Mouse (Mus musculus): ENCODE results near the gene Adamtsl2.

The Adamtsl2 gene

GRCm38 (mm10) chr2:27077655-27078244, 1.4 kb upstream of the Adamtsl2 start:
- no peak for DNase-seq

- no peak for DNase-seq
Observed at GRCm38 (mm10) chr2:27078312-27078711, 867 bp upstream of the Adamtsl2 start.

DNA sequence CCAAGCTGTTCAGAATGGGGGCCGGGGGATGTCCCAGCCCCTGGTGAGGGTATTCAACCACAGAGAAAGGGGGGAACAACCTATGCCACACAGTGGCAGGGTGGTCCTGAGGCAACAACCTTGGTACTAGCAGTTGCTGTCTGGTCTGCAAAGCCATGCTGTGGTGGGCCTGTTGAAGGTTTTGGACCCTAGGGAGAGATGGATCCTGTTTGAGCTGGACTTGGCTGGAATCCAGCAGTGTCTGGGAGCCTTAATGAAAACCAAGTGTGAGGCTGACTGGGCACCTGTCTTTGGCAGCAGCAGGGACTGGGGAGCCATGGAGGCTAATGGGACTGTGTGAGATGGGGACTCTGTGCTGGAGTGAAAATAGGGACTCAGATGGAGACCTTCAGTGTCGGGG, 470 bp downstream of the Adamtsl2 start:
- DNase-seq = no peak

DNA sequence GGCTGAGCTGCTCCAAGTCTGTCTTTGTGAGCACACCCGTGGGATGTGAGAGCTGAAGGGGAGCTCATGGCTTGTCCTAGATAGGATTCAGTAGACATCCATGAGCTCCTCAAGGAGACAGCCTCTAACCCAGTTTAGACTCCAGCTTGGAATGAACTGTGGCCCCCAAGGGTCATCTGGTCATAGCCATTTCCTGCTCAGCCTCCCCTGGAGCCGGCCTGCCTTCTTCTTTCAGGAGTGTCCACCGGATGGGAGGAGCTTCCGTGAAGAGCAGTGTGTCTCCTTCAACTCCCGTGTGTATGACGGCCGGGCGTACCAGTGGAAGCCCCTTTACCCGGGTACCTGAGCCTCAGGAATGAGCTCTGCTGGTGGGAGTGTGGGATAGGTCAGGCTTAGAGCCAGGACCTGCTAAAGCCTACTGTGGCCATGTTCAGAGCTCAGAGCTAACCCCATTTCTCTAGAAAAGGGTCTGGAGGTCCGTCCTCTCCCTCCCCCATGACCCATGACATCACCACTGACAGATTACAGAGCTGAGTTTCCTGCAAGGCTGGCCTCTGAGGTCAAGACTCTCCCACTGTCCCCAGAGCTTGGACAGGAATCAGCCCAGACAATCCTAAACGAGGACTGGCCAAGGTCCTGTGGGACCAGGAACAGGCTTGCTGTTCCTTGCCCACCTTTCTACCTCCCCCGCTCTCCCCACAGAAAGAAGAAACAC, 4.7 kb downstream of the Adamtsl2 start:
- DNase-seq = no peak

DNA sequence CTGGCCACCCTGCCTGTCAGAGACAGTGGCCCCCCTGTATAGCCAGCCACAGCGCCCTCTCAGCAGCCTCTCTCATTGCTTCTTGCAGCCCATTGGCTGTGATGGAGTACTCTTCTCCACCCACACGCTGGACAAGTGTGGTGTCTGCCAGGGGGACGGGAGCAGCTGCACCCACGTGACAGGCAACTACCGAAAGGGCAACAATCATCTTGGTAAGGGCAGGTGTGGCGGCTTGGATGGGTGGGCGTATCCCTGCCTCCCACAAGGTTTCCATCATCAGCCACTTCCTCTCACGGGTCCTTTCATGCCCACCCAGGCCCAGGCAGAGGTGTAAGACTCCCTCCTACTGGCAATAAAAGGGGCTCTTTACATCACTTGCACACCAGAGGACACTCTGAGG, 5.8 kb downstream of the Adamtsl2 start:
- no peak for DNase-seq

DNA sequence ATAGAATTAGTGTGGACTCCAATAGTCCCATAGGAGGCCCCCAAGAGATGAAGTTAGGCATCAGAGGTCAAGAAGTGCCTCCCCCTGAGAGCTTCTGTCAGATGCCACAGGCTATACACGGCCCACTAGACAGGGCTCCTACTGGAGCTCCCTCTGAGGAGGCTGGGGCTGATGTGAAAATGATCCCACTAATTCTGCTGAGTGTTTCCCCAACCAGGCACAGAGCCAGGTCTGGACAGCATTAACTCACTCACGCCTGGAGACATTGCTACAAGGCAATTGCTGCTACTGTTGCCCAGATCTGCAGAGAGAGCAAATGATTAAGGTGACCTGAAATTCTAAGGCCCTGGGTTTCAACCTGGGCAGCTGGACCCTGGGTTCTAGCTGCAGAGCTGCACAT, 6.6 kb downstream of the Adamtsl2 start:
- DNase-seq = no peak

GRCm38 (mm10) chr2:27086483-27087010, 7.4 kb downstream of the Adamtsl2 start:
- DNase-seq = no peak

GRCm38 (mm10) chr2:27087581-27087980, 8.4 kb downstream of the Adamtsl2 start:
- DNase-seq = no peak

GRCm38 (mm10) chr2:27088071-27088644, 9.0 kb downstream of the Adamtsl2 start:
- DNase-seq = peak; percentile 77 to 86

DNA sequence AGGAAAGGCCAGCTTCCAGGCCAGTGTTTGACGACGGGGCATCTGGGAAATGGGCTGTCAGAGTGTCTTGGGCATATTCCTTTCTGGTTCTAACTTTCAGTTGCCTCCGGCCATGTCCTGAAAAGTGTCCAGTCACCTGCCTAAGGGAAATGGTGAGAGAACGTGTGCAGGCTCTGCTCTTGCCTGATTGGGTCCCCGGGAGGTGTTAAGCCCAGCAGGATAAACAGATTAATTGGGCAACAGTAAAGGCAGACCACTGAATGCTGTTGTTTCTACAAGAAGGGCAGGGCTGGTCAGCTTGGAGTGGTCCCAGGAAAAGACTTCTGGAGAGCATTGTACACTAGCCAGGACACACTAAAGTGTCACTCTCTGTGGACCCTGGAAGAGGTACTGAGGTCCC, 9.5 kb downstream of the Adamtsl2 start:
- no peak for DNase-seq

GRCm38 (mm10) chr2:27089238-27089637, 10.1 kb downstream of the Adamtsl2 start:
- DNase-seq = peak in 1 of 2 experiments; percentile 43

DNA sequence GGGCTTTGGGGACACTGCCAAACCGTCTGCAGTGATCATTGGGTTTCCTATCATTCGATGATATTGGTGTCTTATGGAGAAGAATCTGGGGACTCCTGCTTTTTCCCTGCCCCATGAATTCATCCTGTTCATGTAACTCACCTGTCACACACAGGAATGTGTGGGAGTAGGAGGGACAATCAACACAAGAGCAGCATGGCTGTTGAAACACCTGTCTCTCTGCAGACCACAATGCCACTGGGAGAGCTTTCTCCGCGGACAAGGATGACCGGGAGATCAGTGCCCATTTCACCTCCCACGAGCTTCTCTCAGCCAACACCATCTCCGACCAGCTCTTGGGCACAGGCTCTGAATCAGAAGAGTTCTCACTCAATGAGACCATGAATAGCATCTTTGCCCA, 16.0 kb downstream of the Adamtsl2 start:
- DNase-seq = no peak

GRCm38 (mm10) chr2:27096341-27096981, 17.3 kb downstream of the Adamtsl2 start:
- peak in 1 of 2 experiments; percentile 57 for DNase-seq

DNA sequence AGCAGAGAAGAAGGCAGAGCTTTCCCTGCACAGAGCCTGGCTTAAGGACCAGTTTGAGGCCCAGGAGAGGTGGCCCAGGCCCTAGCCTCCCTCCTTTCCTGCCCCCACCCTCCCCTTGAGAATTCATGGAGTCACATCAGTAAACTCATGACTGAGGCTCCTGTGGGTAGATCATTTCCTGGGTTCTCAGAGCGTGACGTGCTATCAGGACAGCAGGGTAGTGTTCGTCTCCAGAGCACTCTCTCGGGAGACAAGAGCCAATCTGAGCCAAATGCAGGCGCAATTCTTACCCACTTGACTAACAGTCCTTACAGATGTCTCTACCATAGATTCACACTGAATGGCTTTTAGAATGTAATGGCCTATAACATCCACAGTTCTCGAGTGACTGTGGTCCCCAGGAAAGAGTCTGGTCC, 18.1 kb downstream of the Adamtsl2 start:
- no peak for DNase-seq

- peak; percentile 44 to 61 for DNase-seq
Observed at GRCm38 (mm10) chr2:27097776-27098175, 18.6 kb downstream of the Adamtsl2 start.

DNA sequence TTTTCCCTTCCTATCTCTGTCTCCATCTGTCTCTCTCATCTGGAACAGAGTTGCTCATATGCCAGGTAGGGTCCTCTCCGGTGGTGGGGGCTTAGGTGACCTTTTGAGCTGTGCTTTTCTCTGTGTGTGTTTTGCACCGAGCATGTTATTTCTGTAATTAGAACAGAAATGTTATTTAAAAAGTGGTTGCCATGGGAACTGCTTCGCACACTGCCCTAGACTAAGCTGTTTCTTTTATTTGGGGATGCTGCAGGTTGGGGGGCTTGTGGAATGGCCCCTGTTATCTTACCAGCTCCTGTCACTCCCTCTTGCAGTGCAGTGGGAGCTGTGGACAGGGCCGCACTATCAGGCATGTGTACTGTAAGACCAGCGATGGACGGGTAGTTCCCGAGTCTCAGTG, 24.4 kb downstream of the Adamtsl2 start:
- no peak for DNase-seq

DNA sequence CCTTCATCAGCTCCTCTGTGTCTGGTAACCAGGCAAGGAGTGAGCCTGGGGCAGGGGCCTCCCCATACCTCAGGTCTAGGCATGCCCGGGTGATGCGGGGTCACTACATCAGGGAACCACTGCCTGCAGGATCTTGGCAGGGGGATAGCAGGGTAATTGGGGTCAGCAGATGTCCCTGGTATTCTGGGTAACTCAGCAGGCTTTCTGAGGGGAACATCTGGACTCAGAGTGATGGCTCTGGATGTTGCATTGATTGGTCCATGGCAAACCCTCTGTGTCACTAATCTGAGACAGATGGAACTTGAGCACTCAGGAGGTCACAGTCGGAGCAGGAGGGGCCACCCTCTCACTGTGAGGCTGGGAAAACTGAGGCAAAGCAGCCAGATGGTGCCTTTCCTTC, 27.6 kb downstream of the Adamtsl2 start:
- DNase-seq = no peak

DNA sequence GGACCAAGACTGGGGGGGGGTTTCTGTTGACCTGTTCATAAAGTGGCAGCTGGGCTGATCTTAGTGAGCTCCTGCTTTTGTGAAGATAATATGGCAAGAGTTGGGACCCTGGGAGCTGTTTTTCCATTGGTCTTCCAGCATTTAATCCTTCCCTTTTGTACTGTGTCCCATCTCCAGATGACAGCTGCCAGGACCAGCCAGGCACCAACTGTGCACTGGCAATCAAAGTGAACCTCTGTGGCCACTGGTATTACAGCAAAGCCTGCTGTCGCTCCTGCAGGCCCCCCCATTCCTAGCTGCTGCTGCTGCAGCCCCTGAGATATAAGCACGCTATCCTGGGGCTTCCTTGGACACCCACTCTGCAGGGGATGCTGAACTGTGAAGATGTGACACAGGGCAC, 29.0 kb downstream of the Adamtsl2 start:
- DNase-seq = no peak

DNA sequence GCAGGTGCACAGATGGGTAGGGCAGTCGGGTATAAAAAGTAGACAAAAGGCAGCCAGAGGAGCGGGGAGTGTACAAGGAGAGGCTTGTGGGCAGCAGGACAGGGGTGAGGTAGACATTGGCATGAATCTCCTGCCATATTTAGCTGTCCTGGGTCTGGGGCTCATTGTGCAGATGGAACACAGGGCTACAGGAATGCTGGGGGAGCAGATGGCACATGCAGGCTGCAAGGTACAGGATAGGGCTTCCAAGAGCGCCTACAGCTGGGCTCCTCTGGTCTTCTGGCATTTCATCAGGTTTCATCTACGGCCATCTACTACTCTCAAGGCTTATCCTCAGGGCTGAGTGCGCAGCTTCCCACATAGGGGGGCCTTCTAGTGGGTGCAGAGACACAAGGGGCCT, 29.9 kb downstream of the Adamtsl2 start:
- no peak for DNase-seq

GRCm38 (mm10) chr2:27112585-27112984, 33.4 kb downstream of the Adamtsl2 start:
- DNase-seq = no peak

- no peak for DNase-seq
Observed at GRCm38 (mm10) chr2:27114169-27114568, 35.0 kb downstream of the Adamtsl2 start.

- peak in 1 of 2 experiments; percentile 9 for DNase-seq
Observed at GRCm38 (mm10) chr2:27118452-27118851, 39.3 kb downstream of the Adamtsl2 start.

GRCm38 (mm10) chr2:27119766-27120165, 40.6 kb downstream of the Adamtsl2 start:
- no peak for DNase-seq

DNA sequence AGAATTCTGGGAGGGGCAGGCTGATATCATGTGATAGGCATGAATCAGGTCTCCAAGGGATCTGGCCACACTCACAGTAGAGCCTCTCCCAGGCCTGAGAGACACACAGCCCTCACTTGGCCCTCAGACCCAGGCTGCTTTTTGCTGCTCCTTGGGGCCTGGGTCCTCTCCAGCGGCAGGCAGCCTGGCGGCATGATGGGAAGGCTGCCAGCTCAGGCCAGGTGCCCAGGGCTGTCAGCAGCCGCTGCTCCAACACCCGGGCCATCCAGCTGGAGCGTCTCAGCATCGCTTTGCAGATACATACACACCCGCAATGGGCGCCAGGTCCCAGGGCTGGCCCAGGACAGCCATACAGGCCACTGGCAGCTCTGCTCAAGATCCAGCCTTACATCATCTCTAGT, 41.1 kb downstream of the Adamtsl2 start:
- DNase-seq = peak; percentile 38 to 47

Measured in lung, adult 18-20 months (tissue).